Mouse (Mus musculus) erythroblast, embryonic 14.5 days (primary cell): ENCODE results near the gene Pabpc4.

Source experiments
- GATA1 ChIP-seq: IDR thresholded peaks from 2 replicates; pipeline ENCODE4 v1.6.1; 2012; ENCODE audit warnings: low read length, inconsistent platforms, mixed read lengths
- TAL1 ChIP-seq: IDR thresholded peaks from 3 replicates; pipeline ENCODE4 v1.6.1; 2012; ENCODE audit warnings: low read length, inconsistent platforms, mixed read lengths

DNA sequence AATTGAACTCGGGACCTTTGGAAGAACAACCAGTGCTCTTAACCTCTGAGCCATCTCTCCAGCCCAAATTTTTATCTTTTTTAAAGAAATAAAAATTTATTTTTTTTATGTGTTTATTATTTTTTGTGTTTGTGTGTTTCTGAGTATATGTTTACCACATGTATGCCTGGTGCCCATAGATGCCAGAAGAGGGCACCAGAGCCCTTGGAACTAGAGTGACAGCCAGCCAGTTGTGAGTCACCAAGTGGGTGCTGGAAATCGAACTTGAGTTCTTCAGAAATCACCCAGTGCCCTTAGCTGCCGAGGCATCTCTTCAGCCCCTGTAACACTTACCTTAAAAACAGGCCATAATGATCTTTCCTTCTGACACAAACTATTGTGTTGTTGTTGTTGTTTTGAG, 8.9 kb downstream of the Pabpc4 start:
- TF ChIP-seq TAL1 (no peak), GATA1 (no peak)
